Mouse (Mus musculus) embryonic facial prominence, embryonic 12.5 days (tissue): ENCODE data around the gene Abl2. TPM values are rescaled to one million over a fixed set of nuclear protein-coding genes. Genes with fewer than 3 reads are reported as not detected.

Source experiments
- ATAC-seq: fragments of 200-750 bp; cut with Nextera tagmentation; 2 replicates; pipeline ENCODE4 v1.8.0; 2017; ENCODE audit not compliant: insufficient number of reproducible peaks, insufficient read depth, low FRiP score, low TSS enrichment
- H3K27ac ChIP-seq: fragments of 300-500 bp; sonication (generic); 2 replicates; pipeline ENCODE4 v1.5.1; 2016; ENCODE audit warnings: mild to moderate bottlenecking
- H3K27me3 ChIP-seq: fragments of 300-500 bp; sonication (generic); 2 replicates; pipeline ENCODE4 v1.6.1; 2016; ENCODE audit warnings: mild to moderate bottlenecking, moderate library complexity
- H3K36me3 ChIP-seq: fragments of 300-500 bp; sonication (generic); 2 replicates; pipeline ENCODE4 v1.6.1; 2016; ENCODE audit warnings: mild to moderate bottlenecking
- H3K4me1 ChIP-seq: fragments of 300-500 bp; sonication (generic); 2 replicates; pipeline ENCODE4 v1.6.1; 2016
- H3K4me2 ChIP-seq: fragments of 300-500 bp; sonication (generic); replicated peaks from 2 replicates; pipeline ENCODE4 v1.6.1; 2016; ENCODE audit warnings: mild to moderate bottlenecking, moderate library complexity
- H3K4me3 ChIP-seq: fragments of 300-500 bp; sonication (generic); 2 replicates; pipeline ENCODE4 v1.5.1; 2016; ENCODE audit warnings: mild to moderate bottlenecking
- H3K9ac ChIP-seq: fragments of 300-500 bp; sonication (generic); 2 replicates; pipeline ENCODE4 v1.6.1; 2016; ENCODE audit warnings: mild to moderate bottlenecking, moderate library complexity
- H3K9me3 ChIP-seq: fragments of 300-500 bp; sonication (generic); 2 replicates; pipeline ENCODE4 v1.6.1; 2016; ENCODE audit warnings: mild to moderate bottlenecking, moderate library complexity
- WGBS: fragments of 180-500 bp; shearing (Covaris S2); methylation state at CpG from one replicate; pipeline ENCODE4 v1.1.7; 2016; 5-methylcytosine and 5-hydroxymethylcytosine counted together
- polyA plus RNA-seq: library from polyadenylated mRNA; unstranded; fragments of >200 nt; fragmentation: Nextera tagmentation; extraction: Ambion mirVana; gene quantifications from 2 replicates; pipeline ENCODE4 v1.2.1, GENCODE M21; 2016

Abl2 gene
- polyA plus RNA-seq, 1 experiment from 2014 or later = 6.1 TPM

GRCm38 (mm10) chr1:156539787-156540560, 18.6 kb upstream of the Abl2 start:
- no peak for ATAC-seq
- no peak overlapping the region for H3K4me3 ChIP-seq
- no peak overlapping the region for H3K27ac ChIP-seq
- H3K27me3 ChIP-seq = no peaks in the 10 kb centered on the region
- no peak overlapping the region for H3K4me2 ChIP-seq
- peaks cover 5% of the 10 kb centered on the region; the same call in 1 of the 2 replicates for H3K4me1 ChIP-seq
- no peaks in the 10 kb centered on the region for H3K36me3 ChIP-seq
- 46% methylated on average over 4 of the region's 4 CpGs for WGBS
- no peak overlapping the region for H3K9ac ChIP-seq
- H3K9me3 ChIP-seq = no peaks in the 10 kb centered on the region

GRCm38 (mm10) chr1:156543999-156544398, 14.6 kb upstream of the Abl2 start:
- Histone ChIP-seq H3K4me2 (no peak overlapping the region), H3K4me1 (peaks cover 5% of the 10 kb centered on the region; the same call in 1 of the 2 replicates), H3K36me3 (no peaks in the 10 kb centered on the region), H3K9me3 (no peaks in the 10 kb centered on the region), H3K27ac (no peak overlapping the region), H3K4me3 (no peak overlapping the region), H3K27me3 (no peaks in the 10 kb centered on the region), H3K9ac (no peak overlapping the region)
- no peak for ATAC-seq
- 28% methylated on average over 12 of the region's 12 CpGs for WGBS

GRCm38 (mm10) chr1:156558950-156559640, 509 bp downstream of the Abl2 start:
- under 1% methylated on average over 59 of the region's 66 CpGs for WGBS

GRCm38 (mm10) chr1:156559641-156560020, 1.0 kb downstream of the Abl2 start:
- Histone ChIP-seq H3K36me3 (no peaks in the 10 kb centered on the region), H3K4me3 (peak overlapping the region; percentile 96), H3K4me1 (peaks cover 18% of the 10 kb centered on the region), H3K27me3 (no peaks in the 10 kb centered on the region), H3K4me2 (peak overlapping the region; percentile 68), H3K9me3 (no peaks in the 10 kb centered on the region), H3K27ac (no peak overlapping the region; the same call in 1 of the 2 replicates), H3K9ac (peak overlapping the region; percentile 97)
- 15% methylated on average over 8 of the region's 8 CpGs for WGBS
- no peak for ATAC-seq

More at GRCm38 (mm10) chr1:156558950-156559640, 509 bp downstream of the Abl2 start:
- Histone ChIP-seq H3K36me3 (no peaks in the 10 kb centered on the region), H3K27ac (peak overlapping the region; percentile 97), H3K27me3 (no peaks in the 10 kb centered on the region), H3K9ac (peak overlapping the region; percentile 97), H3K9me3 (no peaks in the 10 kb centered on the region), H3K4me1 (peaks cover 18% of the 10 kb centered on the region), H3K4me3 (peak overlapping the region; percentile 96), H3K4me2 (peak overlapping the region; percentile 68)
- ATAC-seq = 0 out of 2 replicates have a peak, but pooled peaks have one; percentile 18

GRCm38 (mm10) chr1:156560500-156560899, 1.9 kb downstream of the Abl2 start:
- Histone ChIP-seq H3K36me3 (no peaks in the 10 kb centered on the region), H3K9ac (no peak overlapping the region), H3K27ac (no peak overlapping the region), H3K4me1 (peaks cover 18% of the 10 kb centered on the region), H3K27me3 (no peaks in the 10 kb centered on the region), H3K4me3 (no peak overlapping the region), H3K9me3 (no peaks in the 10 kb centered on the region), H3K4me2 (no peak overlapping the region)
- WGBS = 91% methylated on average over 9 of the region's 9 CpGs
- no peak for ATAC-seq

- ATAC-seq = no peak
- Histone ChIP-seq H3K4me1 (peaks cover 5% of the 10 kb centered on the region), H3K4me2 (no peak overlapping the region), H3K4me3 (no peak overlapping the region), H3K9ac (no peak overlapping the region), H3K27ac (no peak overlapping the region), H3K9me3 (no peaks in the 10 kb centered on the region), H3K36me3 (no peaks in the 10 kb centered on the region), H3K27me3 (no peaks in the 10 kb centered on the region)
- WGBS = 65% methylated on average over 2 of the region's 2 CpGs
These were observed 6.7 kb downstream of the Abl2 start for GRCm38 (mm10) chr1:156565328-156565727.

- 95% methylated on average over 3 of the region's 3 CpGs for WGBS
- Histone ChIP-seq H3K4me3 (no peak overlapping the region), H3K36me3 (no peaks in the 10 kb centered on the region), H3K27ac (no peak overlapping the region), H3K9ac (no peak overlapping the region), H3K4me2 (no peak overlapping the region), H3K4me1 (no peaks in the 10 kb centered on the region), H3K9me3 (no peaks in the 10 kb centered on the region), H3K27me3 (no peaks in the 10 kb centered on the region)
- no peak for ATAC-seq
These were observed 7.5 kb downstream of the Abl2 start for GRCm38 (mm10) chr1:156566132-156566531.

GRCm38 (mm10) chr1:156569615-156570014, 11.0 kb downstream of the Abl2 start:
- WGBS = 84% methylated on average over 4 of the region's 4 CpGs
- no peaks in the 10 kb centered on the region for H3K4me1 ChIP-seq
- no peak for ATAC-seq

GRCm38 (mm10) chr1:156572952-156573351, 14.4 kb downstream of the Abl2 start:
- H3K4me1 ChIP-seq = no peaks in the 10 kb centered on the region
- H3K9ac ChIP-seq = no peak overlapping the region
- no peak overlapping the region for H3K27ac ChIP-seq
- no peaks in the 10 kb centered on the region for H3K27me3 ChIP-seq
- no peak overlapping the region for H3K4me2 ChIP-seq
- H3K36me3 ChIP-seq = no peaks in the 10 kb centered on the region
- ATAC-seq = no peak
- no peak overlapping the region for H3K4me3 ChIP-seq
- 90% methylated on average over 4 of the region's 4 CpGs for WGBS
- H3K9me3 ChIP-seq = no peaks in the 10 kb centered on the region

More at GRCm38 (mm10) chr1:156569615-156570014, 11.0 kb downstream of the Abl2 start:
- H3K4me2 ChIP-seq = no peak overlapping the region
- H3K9ac ChIP-seq = no peak overlapping the region
- no peaks in the 10 kb centered on the region for H3K27me3 ChIP-seq
- H3K36me3 ChIP-seq = no peaks in the 10 kb centered on the region
- H3K27ac ChIP-seq = no peak overlapping the region
- no peaks in the 10 kb centered on the region for H3K9me3 ChIP-seq
- no peak overlapping the region for H3K4me3 ChIP-seq

- WGBS = 52% methylated on average over 11 of the region's 11 CpGs
- no peak overlapping the region for H3K4me2 ChIP-seq
- ATAC-seq = no peak
These were observed 22.6 kb downstream of the Abl2 start for GRCm38 (mm10) chr1:156581149-156581548.

GRCm38 (mm10) chr1:156584175-156584574, 25.6 kb downstream of the Abl2 start:
- H3K9ac ChIP-seq = no peak overlapping the region
- no peak for ATAC-seq
- 82% methylated on average over 1 of the region's 1 CpGs for WGBS

More at GRCm38 (mm10) chr1:156581149-156581548, 22.6 kb downstream of the Abl2 start:
- H3K4me3 ChIP-seq = no peak overlapping the region
- H3K27me3 ChIP-seq = no peaks in the 10 kb centered on the region
- H3K27ac ChIP-seq = no peak overlapping the region
- H3K9me3 ChIP-seq = no peaks in the 10 kb centered on the region
- no peak overlapping the region for H3K9ac ChIP-seq
- no peaks in the 10 kb centered on the region for H3K36me3 ChIP-seq
- 0 out of 2 replicates have a peak, but pooled peaks cover 6% of the 10 kb centered on the region for H3K4me1 ChIP-seq

GRCm38 (mm10) chr1:156585512-156585911, 26.9 kb downstream of the Abl2 start:
- no peaks in the 10 kb centered on the region for H3K27me3 ChIP-seq
- H3K36me3 ChIP-seq = no peaks in the 10 kb centered on the region
- 0 out of 2 replicates have a peak, but pooled peaks cover 6% of the 10 kb centered on the region for H3K4me1 ChIP-seq
- WGBS = 78% methylated on average over 3 of the region's 3 CpGs
- no peak for ATAC-seq
- no peak overlapping the region for H3K9ac ChIP-seq
- H3K4me2 ChIP-seq = no peak overlapping the region
- no peak overlapping the region for H3K27ac ChIP-seq
- H3K4me3 ChIP-seq = no peak overlapping the region
- no peaks in the 10 kb centered on the region for H3K9me3 ChIP-seq

More at GRCm38 (mm10) chr1:156584175-156584574, 25.6 kb downstream of the Abl2 start:
- H3K27me3 ChIP-seq = no peaks in the 10 kb centered on the region
- 0 out of 2 replicates have a peak, but pooled peaks cover 9% of the 10 kb centered on the region for H3K4me1 ChIP-seq
- H3K9me3 ChIP-seq = no peaks in the 10 kb centered on the region
- no peaks in the 10 kb centered on the region for H3K36me3 ChIP-seq
- H3K4me3 ChIP-seq = no peak overlapping the region
- H3K27ac ChIP-seq = no peak overlapping the region
- H3K4me2 ChIP-seq = no peak overlapping the region
